Mouse (Mus musculus): ENCODE data around the gene Ptgs1. TPM values are rescaled to one million over a fixed set of nuclear protein-coding genes. Genes with fewer than 3 reads are reported as not detected.

Ptgs1 gene
- polyA plus RNA-seq, 1 experiment = 44.4 TPM

GRCm38 (mm10) chr2:36234526-36235368 lies 4.5 kb downstream of the Ptgs1 start:
- H3K36me3 ChIP-seq (ENCODE audit: control insufficient read depth, insufficient read depth, low read length) = no peaks in the 10 kb centered on the region
- TF ChIP-seq POLR2A (IDR thresholded peaks at IDR 0.05; ENCODE audit: low read depth, low read length) (no peak), CTCF (IDR thresholded peaks at IDR 0.05; ENCODE audit: extremely low read depth, insufficient read depth, insufficient read length, insufficient replicate concordance) (no peak)
- WGBS = 57% methylated on average over 7 of the region's 7 CpGs
- H3K4me1 ChIP-seq (ENCODE audit: control insufficient read depth, insufficient read depth, insufficient read length) = peaks cover 4% of the 10 kb centered on the region; the same call in 1 of the 2 replicates
- no peaks in the 10 kb centered on the region for H3K27me3 ChIP-seq (ENCODE audit: control insufficient read depth, insufficient read depth, low read length)
- H3K4me3 ChIP-seq (ENCODE audit: extremely low read depth, insufficient read depth, insufficient read length) = no peak overlapping the region
- DNase-seq (ENCODE audit: low read depth in 1 of 2, low spot score in 2 of 2) = no peak
- H3K27ac ChIP-seq (ENCODE audit: insufficient read depth, low read length) = no peak overlapping the region

GRCm38 (mm10) chr2:36235917-36236316 lies 5.7 kb downstream of the Ptgs1 start:
- WGBS = 52% methylated on average over 4 of the region's 4 CpGs
- H3K36me3 ChIP-seq (ENCODE audit: control insufficient read depth, insufficient read depth, low read length) = no peaks in the 10 kb centered on the region
- DNase-seq (ENCODE audit: low read depth in 1 of 2, low spot score in 2 of 2) = no peak
- H3K4me3 ChIP-seq (ENCODE audit: extremely low read depth, insufficient read depth, insufficient read length) = no peak overlapping the region
- TF ChIP-seq POLR2A (IDR thresholded peaks at IDR 0.05; ENCODE audit: low read depth, low read length) = no peak
- H3K27ac ChIP-seq (ENCODE audit: insufficient read depth, low read length) = no peak overlapping the region
- no peaks in the 10 kb centered on the region for H3K27me3 ChIP-seq (ENCODE audit: control insufficient read depth, insufficient read depth, low read length)
- no peaks in the 10 kb centered on the region for H3K4me1 ChIP-seq (ENCODE audit: control insufficient read depth, insufficient read depth, insufficient read length)

- Histone ChIP-seq H3K36me3 (ENCODE audit: control insufficient read depth, insufficient read depth, low read length) (no peaks in the 10 kb centered on the region), H3K4me1 (ENCODE audit: control insufficient read depth, insufficient read depth, insufficient read length) (no peaks in the 10 kb centered on the region), H3K4me3 (ENCODE audit: extremely low read depth, insufficient read depth, insufficient read length) (no peak overlapping the region), H3K27me3 (ENCODE audit: control insufficient read depth, insufficient read depth, low read length) (no peaks in the 10 kb centered on the region), H3K27ac (ENCODE audit: insufficient read depth, low read length) (no peak overlapping the region)
- TF ChIP-seq CTCF (IDR thresholded peaks at IDR 0.05; ENCODE audit: extremely low read depth, insufficient read depth, insufficient read length, insufficient replicate concordance) = no peak
- TF ChIP-seq POLR2A (IDR thresholded peaks at IDR 0.05; ENCODE audit: low read depth, low read length) = no peak
- WGBS = 77% methylated on average over 5 of the region's 5 CpGs
- DNase-seq (ENCODE audit: low read depth in 1 of 2, low spot score in 2 of 2) = no peak
These were observed 6.7 kb downstream of the Ptgs1 start for GRCm38 (mm10) chr2:36236889-36237288.

- Histone ChIP-seq H3K4me3 (ENCODE audit: extremely low read depth, insufficient read depth, insufficient read length) (no peak overlapping the region), H3K27ac (ENCODE audit: insufficient read depth, low read length) (no peak overlapping the region), H3K27me3 (ENCODE audit: control insufficient read depth, insufficient read depth, low read length) (no peaks in the 10 kb centered on the region), H3K36me3 (ENCODE audit: control insufficient read depth, insufficient read depth, low read length) (no peaks in the 10 kb centered on the region), H3K4me1 (ENCODE audit: control insufficient read depth, insufficient read depth, insufficient read length) (no peaks in the 10 kb centered on the region)
- DNase-seq (ENCODE audit: low read depth in 1 of 2, low spot score in 2 of 2) = no peak
- TF ChIP-seq CTCF (IDR thresholded peaks at IDR 0.05; ENCODE audit: extremely low read depth, insufficient read depth, insufficient read length, insufficient replicate concordance) = no peak
- TF ChIP-seq POLR2A (IDR thresholded peaks at IDR 0.05; ENCODE audit: low read depth, low read length) = no peak
- 92% methylated on average over 6 of the region's 6 CpGs for WGBS
These were observed 7.3 kb downstream of the Ptgs1 start for GRCm38 (mm10) chr2:36237557-36237956.

- Histone ChIP-seq H3K27ac (ENCODE audit: insufficient read depth, low read length) (no peak overlapping the region), H3K36me3 (ENCODE audit: control insufficient read depth, insufficient read depth, low read length) (no peaks in the 10 kb centered on the region), H3K4me1 (ENCODE audit: control insufficient read depth, insufficient read depth, insufficient read length) (no peaks in the 10 kb centered on the region), H3K27me3 (ENCODE audit: control insufficient read depth, insufficient read depth, low read length) (no peaks in the 10 kb centered on the region), H3K4me3 (ENCODE audit: extremely low read depth, insufficient read depth, insufficient read length) (no peak overlapping the region)
- DNase-seq (ENCODE audit: low read depth in 1 of 2, low spot score in 2 of 2) = no peak
- TF ChIP-seq POLR2A (IDR thresholded peaks at IDR 0.05; ENCODE audit: low read depth, low read length) (no peak), CTCF (IDR thresholded peaks at IDR 0.05; ENCODE audit: extremely low read depth, insufficient read depth, insufficient read length, insufficient replicate concordance) (no peak)
- WGBS = 66% methylated on average over 3 of the region's 3 CpGs
These were observed 8.2 kb downstream of the Ptgs1 start for GRCm38 (mm10) chr2:36238467-36238866.

- no peaks in the 10 kb centered on the region for H3K27me3 ChIP-seq (ENCODE audit: control insufficient read depth, insufficient read depth, low read length)
- H3K4me3 ChIP-seq (ENCODE audit: extremely low read depth, insufficient read depth, insufficient read length) = no peak overlapping the region
- TF ChIP-seq POLR2A (IDR thresholded peaks at IDR 0.05; ENCODE audit: low read depth, low read length) (no peak), CTCF (IDR thresholded peaks at IDR 0.05; ENCODE audit: extremely low read depth, insufficient read depth, insufficient read length, insufficient replicate concordance) (no peak)
- no peaks in the 10 kb centered on the region for H3K36me3 ChIP-seq (ENCODE audit: control insufficient read depth, insufficient read depth, low read length)
- H3K27ac ChIP-seq (ENCODE audit: insufficient read depth, low read length) = no peak overlapping the region
- WGBS = 90% methylated on average over 2 of the region's 2 CpGs
- DNase-seq (ENCODE audit: low read depth in 1 of 2, low spot score in 2 of 2) = no peak
- H3K4me1 ChIP-seq (ENCODE audit: control insufficient read depth, insufficient read depth, insufficient read length) = no peaks in the 10 kb centered on the region
These were observed 8.7 kb downstream of the Ptgs1 start for GRCm38 (mm10) chr2:36238951-36239350.

GRCm38 (mm10) chr2:36242514-36242913 lies 12.3 kb downstream of the Ptgs1 start:
- Histone ChIP-seq H3K4me3 (ENCODE audit: extremely low read depth, insufficient read depth, insufficient read length) (no peak overlapping the region), H3K27ac (ENCODE audit: insufficient read depth, low read length) (no peak overlapping the region), H3K27me3 (ENCODE audit: control insufficient read depth, insufficient read depth, low read length) (no peaks in the 10 kb centered on the region), H3K4me1 (ENCODE audit: control insufficient read depth, insufficient read depth, insufficient read length) (no peaks in the 10 kb centered on the region), H3K36me3 (ENCODE audit: control insufficient read depth, insufficient read depth, low read length) (no peaks in the 10 kb centered on the region)
- WGBS = 94% methylated on average over 13 of the region's 13 CpGs
- DNase-seq (ENCODE audit: low read depth in 1 of 2, low spot score in 2 of 2) = no peak
- TF ChIP-seq POLR2A (IDR thresholded peaks at IDR 0.05; ENCODE audit: low read depth, low read length) (no peak), CTCF (IDR thresholded peaks at IDR 0.05; ENCODE audit: extremely low read depth, insufficient read depth, insufficient read length, insufficient replicate concordance) (no peak)
